Mouse (Mus musculus): ENCODE results near the gene Pex11b. TPM values are rescaled to one million over a fixed set of nuclear protein-coding genes. Genes with fewer than 3 reads are reported as not detected.
A peak's percentile ranks its signal among the peaks of the same experiment; 100 is the strongest.

Pex11b gene
- polyA plus RNA-seq, 1 experiment from 2014 or later: 63.5 TPM

- Histone ChIP-seq H3K4me2 (peak within 1 kb of the TSS; percentile 78), H3K36me3 (peaks cover 39% of the 10 kb centered on the region), H3K9me3 (no peaks in the 10 kb centered on the region), H3K4me3 (peak within 1 kb of the TSS; percentile 70), H3K27ac (peak within 1 kb of the TSS; percentile 82), H3K27me3 (no peaks in the 10 kb centered on the region), H3K4me1 (peaks cover 17% of the 10 kb centered on the region), H3K9ac (peak within 1 kb of the TSS; percentile 85)
- peak; percentile 89 for ATAC-seq (ENCODE audit: insufficient number of reproducible peaks, insufficient read depth, low FRiP score, low TSS enrichment, low read depth)
- WGBS: under 1% methylated on average over 48 of the region's 48 CpGs
Observed at GRCm38 (mm10) chr3:96629729-96630600, 5.2 kb upstream of the Pex11b start, which contains the start of gene Rbm8a. Rbm8a (plus strand) TSS chr3:96629933.

GRCm38 (mm10) chr3:96632058-96632457 lies 3.1 kb upstream of the Pex11b start:
- no peak for ATAC-seq (ENCODE audit: insufficient number of reproducible peaks, insufficient read depth, low FRiP score, low TSS enrichment, low read depth)
- Histone ChIP-seq H3K27me3 (no peaks in the 10 kb centered on the region), H3K36me3 (peaks cover 31% of the 10 kb centered on the region)

GRCm38 (mm10) chr3:96634015-96634414 lies 1.2 kb upstream of the Pex11b start:
- ATAC-seq (ENCODE audit: insufficient number of reproducible peaks, insufficient read depth, low FRiP score, low TSS enrichment, low read depth): no peak
- WGBS: 71% methylated on average over 1 of the region's 1 CpGs

More at GRCm38 (mm10) chr3:96632058-96632457, 3.1 kb upstream of the Pex11b start:
- Histone ChIP-seq H3K9ac (no peak overlapping the region), H3K9me3 (no peaks in the 10 kb centered on the region), H3K4me3 (no peak overlapping the region), H3K27ac (no peak overlapping the region), H3K4me1 (peaks cover 30% of the 10 kb centered on the region), H3K4me2 (no peak overlapping the region)

GRCm38 (mm10) chr3:96635906-96636305 lies 730 bp downstream of the Pex11b start:
- Histone ChIP-seq H3K27me3 (no peaks in the 10 kb centered on the region), H3K4me3 (peak overlapping the region; percentile 93), H3K36me3 (peaks cover 64% of the 10 kb centered on the region), H3K4me2 (peak overlapping the region; percentile 80), H3K9me3 (no peaks in the 10 kb centered on the region), H3K9ac (peak overlapping the region; percentile 96), H3K4me1 (peaks cover 25% of the 10 kb centered on the region), H3K27ac (peak overlapping the region; percentile 90)
- WGBS: 11% methylated on average over 15 of the region's 15 CpGs
- ATAC-seq (ENCODE audit: insufficient number of reproducible peaks, insufficient read depth, low FRiP score, low TSS enrichment, low read depth): no peak

More at GRCm38 (mm10) chr3:96634015-96634414, 1.2 kb upstream of the Pex11b start:
- no peaks in the 10 kb centered on the region for H3K9me3 ChIP-seq
- H3K27ac ChIP-seq: no peak overlapping the region
- H3K36me3 ChIP-seq: peaks cover 50% of the 10 kb centered on the region
- H3K4me2 ChIP-seq: no peak overlapping the region
- H3K27me3 ChIP-seq: no peaks in the 10 kb centered on the region
- no peak overlapping the region for H3K4me3 ChIP-seq
- no peak overlapping the region for H3K9ac ChIP-seq
- H3K4me1 ChIP-seq: peaks cover 31% of the 10 kb centered on the region

- Histone ChIP-seq H3K9me3 (no peaks in the 10 kb centered on the region), H3K27me3 (no peaks in the 10 kb centered on the region), H3K9ac (peak overlapping the region; percentile 96), H3K4me1 (peaks cover 20% of the 10 kb centered on the region), H3K4me2 (peak overlapping the region; percentile 80), H3K36me3 (peaks cover 64% of the 10 kb centered on the region), H3K4me3 (peak overlapping the region; percentile 93), H3K27ac (no peak overlapping the region)
- no peak for ATAC-seq (ENCODE audit: insufficient number of reproducible peaks, insufficient read depth, low FRiP score, low TSS enrichment, low read depth)
- WGBS: 65% methylated on average over 11 of the region's 11 CpGs
Observed at GRCm38 (mm10) chr3:96636448-96636847, 1.3 kb downstream of the Pex11b start.

GRCm38 (mm10) chr3:96639219-96639618 lies 4.0 kb downstream of the Pex11b start:
- no peak overlapping the region for H3K4me2 ChIP-seq
- WGBS: 91% methylated on average over 1 of the region's 1 CpGs
- no peaks in the 10 kb centered on the region for H3K27me3 ChIP-seq
- no peaks in the 10 kb centered on the region for H3K9me3 ChIP-seq
- H3K4me1 ChIP-seq: peaks cover 20% of the 10 kb centered on the region
- H3K27ac ChIP-seq: no peak overlapping the region
- no peak overlapping the region for H3K9ac ChIP-seq
- peaks cover 64% of the 10 kb centered on the region for H3K36me3 ChIP-seq
- no peak overlapping the region for H3K4me3 ChIP-seq
- ATAC-seq (ENCODE audit: insufficient number of reproducible peaks, insufficient read depth, low FRiP score, low TSS enrichment, low read depth): no peak

- Histone ChIP-seq H3K9ac (no peak within 1 kb of the TSS), H3K36me3 (peaks cover 49% of the 10 kb centered on the region), H3K4me1 (no peaks in the 10 kb centered on the region), H3K4me2 (no peak within 1 kb of the TSS), H3K27me3 (no peaks in the 10 kb centered on the region), H3K4me3 (no peak within 1 kb of the TSS), H3K9me3 (no peaks in the 10 kb centered on the region), H3K27ac (peak within 1 kb of the TSS; percentile 28; the same call in 1 of the 2 replicates)
- 67% methylated on average over 7 of the region's 7 CpGs for WGBS
- 0 out of 2 replicates have a peak, but pooled peaks have one; percentile 63 for ATAC-seq (ENCODE audit: insufficient number of reproducible peaks, insufficient read depth, low FRiP score, low TSS enrichment, low read depth)
Observed at GRCm38 (mm10) chr3:96645018-96645649, 10.0 kb downstream of the Pex11b start, which contains the start of gene Itga10. Itga10 (plus strand) TSS chr3:96645584.

- H3K36me3 ChIP-seq: peaks cover 31% of the 10 kb centered on the region
- no peak overlapping the region for H3K27ac ChIP-seq
- no peaks in the 10 kb centered on the region for H3K4me1 ChIP-seq
- 88% methylated on average over 3 of the region's 3 CpGs for WGBS
- H3K27me3 ChIP-seq: no peaks in the 10 kb centered on the region
- no peak for ATAC-seq (ENCODE audit: insufficient number of reproducible peaks, insufficient read depth, low FRiP score, low TSS enrichment, low read depth)
- no peak overlapping the region for H3K4me2 ChIP-seq
- no peaks in the 10 kb centered on the region for H3K9me3 ChIP-seq
- H3K4me3 ChIP-seq: no peak overlapping the region
- H3K9ac ChIP-seq: no peak overlapping the region
Observed at GRCm38 (mm10) chr3:96647365-96647764, 12.2 kb downstream of the Pex11b start.

- Histone ChIP-seq H3K27ac (no peak overlapping the region), H3K27me3 (no peaks in the 10 kb centered on the region), H3K9me3 (no peaks in the 10 kb centered on the region), H3K4me1 (peaks cover 18% of the 10 kb centered on the region), H3K4me3 (no peak overlapping the region), H3K9ac (no peak overlapping the region), H3K4me2 (no peak overlapping the region), H3K36me3 (peaks cover 14% of the 10 kb centered on the region)
- 85% methylated on average over 2 of the region's 2 CpGs for WGBS
- ATAC-seq (ENCODE audit: insufficient number of reproducible peaks, insufficient read depth, low FRiP score, low TSS enrichment, low read depth): no peak
Observed at GRCm38 (mm10) chr3:96660901-96661300, 25.7 kb downstream of the Pex11b start.

GRCm38 (mm10) chr3:96662731-96663316 lies 27.6 kb downstream of the Pex11b start:
- no peak for ATAC-seq (ENCODE audit: insufficient number of reproducible peaks, insufficient read depth, low FRiP score, low TSS enrichment, low read depth)
- Histone ChIP-seq H3K4me2 (peak overlapping the region; percentile 58), H3K9me3 (no peaks in the 10 kb centered on the region), H3K9ac (peak overlapping the region; percentile 61; the same call in 1 of the 2 replicates), H3K4me3 (peak overlapping the region; percentile 33; the same call in 1 of the 2 replicates), H3K27ac (peak overlapping the region; percentile 83), H3K27me3 (no peaks in the 10 kb centered on the region), H3K4me1 (peaks cover 18% of the 10 kb centered on the region), H3K36me3 (peaks cover 2% of the 10 kb centered on the region; the same call in 1 of the 2 replicates)
- 47% methylated on average over 8 of the region's 8 CpGs for WGBS

GRCm38 (mm10) chr3:96663432-96664239 lies 28.5 kb downstream of the Pex11b start:
- H3K4me3 ChIP-seq: peak overlapping the region; percentile 33
- WGBS: 6% methylated on average over 18 of the region's 18 CpGs
- peak overlapping the region; percentile 58 for H3K4me2 ChIP-seq
- peak; percentile 88 for ATAC-seq (ENCODE audit: insufficient number of reproducible peaks, insufficient read depth, low FRiP score, low TSS enrichment, low read depth)
- no peaks in the 10 kb centered on the region for H3K9me3 ChIP-seq
- peaks cover 18% of the 10 kb centered on the region for H3K4me1 ChIP-seq
- peak overlapping the region; percentile 61 for H3K9ac ChIP-seq
- H3K27me3 ChIP-seq: no peaks in the 10 kb centered on the region
- no peaks in the 10 kb centered on the region for H3K36me3 ChIP-seq
- peak overlapping the region; percentile 83 for H3K27ac ChIP-seq
